Mouse (Mus musculus) Patski (cell line): Measurements from ENCODE around the gene Olfr976. TPM values are rescaled to one million over a fixed set of nuclear protein-coding genes. Genes with fewer than 3 reads are reported as not detected.

Experiments
- ATAC-seq: fragments of 100-300 bp; one replicate; pipeline ENCODE4 v1.8.0; 2021
- CTCF ChIA-PET: fragments of 350-600 bp; sonication (Branson Sonifier 250); formaldehyde crosslinking; loops from one replicate; lab custom pipeline; 2022; ENCODE audit warnings: inconsistent platforms; lab: Charles Lee
- POLR2A ChIA-PET: fragments of 350-600 bp; sonication (Branson Sonifier 250); formaldehyde crosslinking; loops from one replicate; lab custom pipeline; 2022; ENCODE audit warnings: antibody characterized with exemption, inconsistent platforms; lab: Charles Lee
- DNase-seq: peaks from one replicate; pipeline ENCODE4 v3.0.0-alpha.2; 2011; ENCODE audit warnings: low read depth, low spot score
- H3K27me3 ChIP-seq: fragments of 371-371 bp; one replicate; pipeline ENCODE4 v1.5.1; 2021
- CTCF ChIP-seq: fragments of 100-300 bp; IDR thresholded peaks from one replicate; pipeline ENCODE4 v1.5.1; 2021
- in situ Hi-C: fragments of 300-500 bp; cut with MboI; formaldehyde crosslinking; loops from 3 replicates; pipeline ENCODE4 v1.11.1; 2018; ENCODE audit warnings: low pct_unique_long_range_greater_than_20kb, mixed read lengths
- polyA plus RNA-seq: library from polyadenylated mRNA; unstranded; gene quantifications from one replicate; pipeline ENCODE4 v1.2.3, GENCODE M21; 2021

Gene Olfr976
- polyA plus RNA-seq, 1 experiment from 2014 or later, result not detected

GRCm38 (mm10) chr9:39905106-39905505, 55.8 kb downstream of the Olfr976 start:
- in situ Hi-C loops, result no loop called here
- no peak for TF ChIP-seq CTCF
- no peak for DNase-seq
- ChIA-PET POLR2A (no interaction called here), CTCF (interaction anchor here (1.6 kb wide), 1 partner anchor 12 kb away, joined by 4 read pairs; no protein-coding TSS in a partner anchor)
- no peak for ATAC-seq
- H3K27me3 ChIP-seq, result peaks cover 9% of the 10 kb centered on the region

Other genes starting within 250 kb of the Olfr976 start
- not detected for gene Olfr965, start 249.8 kb downstream of the Olfr976 start, polyA plus RNA-seq
- gene Olfr150, start 230.2 kb downstream of the Olfr976 start, polyA plus RNA-seq, result not detected
- not detected for gene Olfr967, start 214.9 kb downstream of the Olfr976 start, polyA plus RNA-seq
- not detected for gene Olfr968, start 177.9 kb downstream of the Olfr976 start, polyA plus RNA-seq
- gene Olfr969, start 170.2 kb downstream of the Olfr976 start, polyA plus RNA-seq, result not detected
- not detected for gene Olfr970, start 152.3 kb downstream of the Olfr976 start, polyA plus RNA-seq
- gene Olfr971, start 124.3 kb downstream of the Olfr976 start, polyA plus RNA-seq, result not detected
- gene Olfr972, start 94.7 kb downstream of the Olfr976 start, polyA plus RNA-seq, result not detected
- not detected for gene Olfr229, start 53.8 kb downstream of the Olfr976 start, polyA plus RNA-seq
- not detected for gene Olfr974, start 23.6 kb downstream of the Olfr976 start, polyA plus RNA-seq
- gene Olfr975, start 9.1 kb downstream of the Olfr976 start, polyA plus RNA-seq, result not detected
- gene Olfr978, start 31.0 kb upstream of the Olfr976 start, polyA plus RNA-seq, result not detected
- gene Olfr979, start 42.3 kb upstream of the Olfr976 start, polyA plus RNA-seq, result 0.05 TPM
- not detected for gene Olfr980, start 48.4 kb upstream of the Olfr976 start, polyA plus RNA-seq
- not detected for gene Olfr981, start 60.3 kb upstream of the Olfr976 start, polyA plus RNA-seq
- not detected for gene Olfr982, start 112.7 kb upstream of the Olfr976 start, polyA plus RNA-seq
- not detected for gene Olfr983, start 132.5 kb upstream of the Olfr976 start, polyA plus RNA-seq
- not detected for gene Olfr984, start 153.1 kb upstream of the Olfr976 start, polyA plus RNA-seq
- not detected for gene Olfr985, start 169.1 kb upstream of the Olfr976 start, polyA plus RNA-seq
- not detected for gene Tmem225, start 187.0 kb upstream of the Olfr976 start, polyA plus RNA-seq
- gene Olfr986, start 219.8 kb upstream of the Olfr976 start, polyA plus RNA-seq, result not detected
- gene Zfp202, start 231.2 kb upstream of the Olfr976 start, polyA plus RNA-seq, result 4.9 TPM